Mouse (Mus musculus) forebrain, postnatal 0 days (tissue): ENCODE measurements around the gene Bbs7. TPM values are rescaled to one million over a fixed set of nuclear protein-coding genes. Genes with fewer than 3 reads are reported as not detected.
"Not testable (repeated sequence)": the region's sequence is repeated elsewhere in the genome, so short reads cannot be mapped to it uniquely, and the experiment has no call there.

Source experiments
- ATAC-seq: fragments of 200-750 bp; cut with Nextera tagmentation; 2 replicates; pipeline ENCODE4 v1.8.0; 2017; ENCODE audit warnings: mild to moderate bottlenecking, moderate library complexity
- DNase-seq: peaks from one replicate; pipeline ENCODE4 v3.0.0-alpha.2; 2015
- H3K27ac ChIP-seq: fragments of 300-500 bp; sonication (generic); 2 replicates; pipeline ENCODE4 v1.5.1; 2014; ENCODE audit warnings: low read depth, mild to moderate bottlenecking, antibody characterized with exemption, low read length, moderate library complexity, mixed read lengths
- H3K27me3 ChIP-seq: fragments of 300-500 bp; sonication (generic); 2 replicates; pipeline ENCODE4 v1.6.1; 2014; ENCODE audit warnings: mild to moderate bottlenecking, low read length, mixed read lengths; ENCODE audit not compliant: insufficient read depth
- H3K36me3 ChIP-seq: fragments of 300-500 bp; sonication (generic); 2 replicates; pipeline ENCODE4 v1.6.1; 2014; ENCODE audit warnings: mild to moderate bottlenecking, moderate library complexity; ENCODE audit not compliant: insufficient read depth
- H3K4me1 ChIP-seq: fragments of 300-500 bp; sonication (generic); 2 replicates; pipeline ENCODE4 v1.6.1; 2014; ENCODE audit warnings: antibody characterized with exemption; ENCODE audit not compliant: insufficient read depth
- H3K4me2 ChIP-seq: fragments of 300-500 bp; sonication (generic); 2 replicates; pipeline ENCODE4 v1.6.1; 2014; ENCODE audit warnings: low read depth, mild to moderate bottlenecking, moderate library complexity
- H3K4me3 ChIP-seq: fragments of 300-500 bp; sonication (generic); 2 replicates; pipeline ENCODE4 v1.5.1; 2014; ENCODE audit warnings: low read depth, low read length, mixed read lengths
- H3K9ac ChIP-seq: fragments of 300-500 bp; sonication (generic); 2 replicates; pipeline ENCODE4 v1.6.1; 2014; ENCODE audit warnings: mild to moderate bottlenecking
- H3K9me3 ChIP-seq: fragments of 300-500 bp; sonication (generic); 2 replicates; pipeline ENCODE4 v1.6.1; 2016; ENCODE audit warnings: low read length
- CTCF ChIP-seq: sonication (generic); IDR thresholded peaks from 2 replicates; pipeline ENCODE4 v1.5.1; 2016; ENCODE audit warnings: antibody characterized with exemption, control low read depth, low read depth
- WGBS: fragments of 180-500 bp; shearing (Covaris S2); extraction: QIAGEN DNeasy Blood & Tissue Kit; methylation state at CpG from one replicate; pipeline ENCODE4 v1.1.7; 2014; 5-methylcytosine and 5-hydroxymethylcytosine counted together
- polyA plus RNA-seq: library from polyadenylated mRNA; unstranded; fragments of >200 nt; fragmentation: Nextera tagmentation; extraction: Ambion mirVana; gene quantifications from 2 replicates; pipeline ENCODE4 v1.2.1, GENCODE M21; 2015
- total RNA-seq: library from RNA; depleted of rRNA; stranded (reverse); fragments of >200 nt; gene quantifications from 2 replicates; pipeline ENCODE4 v1.2.3, GENCODE M21; 2014

The Bbs7 gene
- total and polyA plus RNA-seq, 2 experiments from 2014 or later = 14.9 to 15.5 TPM

DNA sequence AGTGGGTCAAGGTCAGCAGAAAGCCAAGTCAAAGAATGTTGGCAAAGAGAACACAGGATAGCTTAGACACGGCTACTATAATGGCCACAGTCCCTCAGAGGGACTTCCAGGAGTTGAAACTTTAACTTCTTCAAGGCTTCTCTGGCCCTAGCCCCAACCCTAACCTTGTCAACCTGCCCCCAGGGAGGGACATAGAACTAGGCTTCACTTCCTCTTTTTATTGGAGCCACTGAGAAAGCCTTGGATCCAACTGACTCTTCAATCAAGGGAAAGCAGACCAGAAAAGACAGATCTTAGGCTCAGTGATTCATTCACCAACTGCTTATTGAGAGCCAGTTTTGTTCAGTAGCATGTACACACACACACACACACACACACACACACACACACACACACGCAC, 13.5 kb upstream of the Bbs7 start:
- no peak overlapping the region for H3K4me2 ChIP-seq
- WGBS = 74% methylated on average over 2 of the region's 2 CpGs
- no peak for DNase-seq
- H3K4me1 ChIP-seq = no peaks in the 10 kb centered on the region
- H3K36me3 ChIP-seq = no peaks in the 10 kb centered on the region
- no peak overlapping the region for H3K27ac ChIP-seq
- no peak overlapping the region for H3K4me3 ChIP-seq
- no peak overlapping the region for H3K9ac ChIP-seq
- ATAC-seq = no peak
- TF ChIP-seq CTCF = no peak
- H3K27me3 ChIP-seq = no peaks in the 10 kb centered on the region
- H3K9me3 ChIP-seq = no peaks in the 10 kb centered on the region

DNA sequence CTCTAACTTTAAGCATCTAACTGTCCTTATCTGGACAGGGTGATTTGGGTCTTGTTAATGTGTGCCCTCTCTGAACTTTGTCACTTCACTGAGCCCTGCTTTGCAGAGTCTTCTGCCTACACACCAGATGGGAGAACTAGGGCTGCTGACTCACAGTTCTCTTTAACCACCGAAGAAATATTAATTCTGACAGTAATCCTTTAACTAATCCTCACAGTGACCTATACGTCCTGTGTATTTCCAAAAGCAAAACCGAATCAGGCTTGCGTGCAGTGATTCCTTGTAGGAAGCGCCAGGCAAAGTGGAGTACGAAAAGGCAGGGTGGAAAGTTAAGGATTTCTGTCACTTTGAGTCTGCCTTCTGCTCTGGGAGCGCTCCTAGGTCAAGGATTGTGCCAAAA, 4.9 kb upstream of the Bbs7 start:
- Histone ChIP-seq H3K36me3 (no peaks in the 10 kb centered on the region), H3K4me1 (no peaks in the 10 kb centered on the region), H3K9me3 (no peaks in the 10 kb centered on the region), H3K4me2 (no peak overlapping the region), H3K27me3 (no peaks in the 10 kb centered on the region), H3K4me3 (no peak overlapping the region), H3K27ac (no peak overlapping the region), H3K9ac (no peak overlapping the region)
- 85% methylated on average over 7 of the region's 7 CpGs for WGBS
- no peak for DNase-seq
- TF ChIP-seq CTCF = no peak
- ATAC-seq = no peak

DNA sequence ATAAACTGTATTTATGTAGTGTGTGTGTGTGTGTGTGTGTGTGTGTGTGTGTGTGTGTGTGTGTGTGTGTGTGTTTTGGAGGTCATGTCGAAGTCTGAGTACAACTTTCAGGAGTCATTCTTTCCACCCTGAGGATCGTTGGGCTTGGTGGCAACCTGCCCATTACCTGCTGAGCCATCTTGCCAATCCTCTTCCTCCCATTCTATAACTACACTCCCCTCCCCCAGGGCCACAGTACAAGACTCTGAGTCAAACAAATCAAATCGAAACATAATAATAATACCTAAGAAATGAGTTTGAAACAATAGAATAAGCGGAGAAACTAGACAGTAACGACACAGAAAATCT, 605 bp upstream of the Bbs7 start:
- H3K4me3 ChIP-seq = no peak overlapping the region
- H3K4me2 ChIP-seq = peak overlapping the region; percentile 55
- no peaks in the 10 kb centered on the region for H3K9me3 ChIP-seq
- WGBS = 59% methylated on average over 5 of the region's 5 CpGs
- ATAC-seq (no peak), DNase-seq (no peak)
- H3K9ac ChIP-seq = no peak overlapping the region
- TF ChIP-seq CTCF = no peak
- H3K4me1 ChIP-seq = peaks cover 4% of the 10 kb centered on the region; the same call in 1 of the 2 replicates
- no peaks in the 10 kb centered on the region for H3K27me3 ChIP-seq
- H3K36me3 ChIP-seq = 0 out of 2 replicates have a peak, but pooled peaks cover 5% of the 10 kb centered on the region
- no peak overlapping the region for H3K27ac ChIP-seq

DNA sequence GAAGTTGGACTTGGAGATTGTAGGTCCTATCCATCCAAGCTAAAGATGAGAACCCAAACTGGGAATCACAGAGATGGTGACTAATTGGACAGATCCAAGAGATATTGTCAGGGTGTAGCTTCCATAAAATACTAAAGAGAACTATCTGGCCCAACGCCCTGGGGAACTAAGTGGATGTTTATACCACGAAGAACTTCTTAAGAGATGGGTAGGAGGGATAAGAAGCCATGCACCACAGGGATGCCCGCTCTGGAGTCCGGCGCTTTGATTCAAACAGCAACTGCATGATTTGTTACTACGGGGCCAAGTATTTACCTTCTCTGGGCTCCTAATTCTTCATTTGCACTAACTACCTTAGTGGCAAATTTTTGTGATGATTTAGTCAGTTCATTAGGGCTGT, 590 bp downstream of the Bbs7 start:
- 2% methylated on average over 6 of the region's 6 CpGs for WGBS
- no peak for DNase-seq

DNA sequence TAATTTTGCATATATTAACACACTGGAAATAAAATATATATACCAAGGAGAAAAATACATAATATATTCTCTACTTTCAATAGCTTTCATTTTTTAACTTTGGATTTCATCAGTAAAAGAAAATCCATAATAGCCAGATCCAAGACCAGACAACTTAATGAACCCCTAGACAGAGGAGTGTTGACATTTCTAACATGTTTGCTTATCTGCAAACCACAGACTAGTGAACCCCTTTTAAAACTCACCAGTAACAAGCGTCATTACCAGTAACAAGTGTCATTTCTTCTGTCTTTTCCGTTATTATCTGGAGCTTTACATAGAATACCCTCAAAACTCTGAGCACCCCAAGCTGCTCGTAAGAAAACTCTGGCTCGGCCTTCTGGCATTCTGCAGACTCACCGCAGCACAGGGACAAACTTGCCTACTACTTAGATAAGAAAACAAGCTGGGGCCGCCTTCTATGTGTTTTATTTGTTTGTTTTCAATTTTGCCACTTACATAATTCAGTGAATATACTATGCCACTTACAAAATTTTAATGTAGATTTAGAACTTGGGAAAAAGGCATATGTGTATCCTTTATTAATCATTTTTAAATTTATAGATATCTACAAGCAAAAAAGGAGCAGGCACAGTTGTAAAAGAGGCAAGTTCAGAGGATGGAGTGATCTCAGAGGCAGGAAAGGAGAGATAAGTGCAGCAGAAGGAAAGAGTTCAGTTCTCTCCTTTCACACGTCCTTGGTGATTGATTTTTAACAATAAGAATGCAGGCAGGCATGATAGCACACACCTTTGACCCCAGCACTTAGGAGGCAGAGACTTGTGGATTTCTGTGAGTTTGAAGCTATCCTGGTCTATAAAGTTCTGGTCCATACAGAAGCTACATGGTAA, 7.1 kb downstream of the Bbs7 start:
- DNase-seq (no peak), ATAC-seq (no peak)
- no peak overlapping the region for H3K4me3 ChIP-seq
- H3K9me3 ChIP-seq = no peaks in the 10 kb centered on the region
- no peak overlapping the region for H3K9ac ChIP-seq
- 83% methylated on average over 7 of the region's 7 CpGs for WGBS
- no peak for TF ChIP-seq CTCF
- no peaks in the 10 kb centered on the region for H3K4me1 ChIP-seq
- no peak overlapping the region for H3K4me2 ChIP-seq
- H3K27ac ChIP-seq = no peak overlapping the region
- H3K27me3 ChIP-seq = no peaks in the 10 kb centered on the region
- H3K36me3 ChIP-seq = peaks cover 31% of the 10 kb centered on the region

More for the DNA sequence above, 590 bp downstream of the Bbs7 start:
- Histone ChIP-seq H3K4me3 (peak overlapping the region; percentile 68), H3K4me2 (peak overlapping the region; percentile 55), H3K9ac (peak overlapping the region; percentile 65), H3K27me3 (no peaks in the 10 kb centered on the region), H3K27ac (peak overlapping the region; percentile 60), H3K4me1 (peaks cover 4% of the 10 kb centered on the region; the same call in 1 of the 2 replicates), H3K9me3 (no peaks in the 10 kb centered on the region), H3K36me3 (peaks cover 10% of the 10 kb centered on the region; the same call in 1 of the 2 replicates)
- ATAC-seq = peak; percentile 18
- no peak for TF ChIP-seq CTCF

DNA sequence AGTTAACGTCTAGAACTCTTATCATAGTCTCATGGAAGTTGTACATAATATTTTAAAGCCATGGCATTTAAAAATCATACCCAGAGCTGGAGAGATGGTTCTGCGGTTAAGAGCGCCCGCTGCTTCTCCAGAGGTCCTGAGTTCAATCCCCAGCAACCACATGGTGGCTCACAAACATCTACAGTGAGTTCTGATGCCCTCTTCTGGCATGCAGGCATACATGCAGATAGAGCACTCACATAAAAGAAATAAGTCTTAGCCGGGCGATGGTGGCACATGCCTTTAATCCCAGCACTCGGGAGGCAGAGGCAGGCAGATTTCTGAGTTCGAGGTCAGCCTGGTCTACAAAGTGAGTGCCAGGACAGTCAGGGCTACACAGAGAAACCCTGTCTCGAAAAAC, 13.5 kb downstream of the Bbs7 start:
- not testable (repeated sequence) for H3K4me2 ChIP-seq, H3K4me3 ChIP-seq, H3K27me3 ChIP-seq, DNase-seq, H3K27ac ChIP-seq, ATAC-seq, H3K9ac ChIP-seq, H3K4me1 ChIP-seq, H3K9me3 ChIP-seq
- WGBS = 88% methylated on average over 9 of the region's 9 CpGs
- H3K36me3 ChIP-seq = peaks cover 26% of the 10 kb centered on the region

DNA sequence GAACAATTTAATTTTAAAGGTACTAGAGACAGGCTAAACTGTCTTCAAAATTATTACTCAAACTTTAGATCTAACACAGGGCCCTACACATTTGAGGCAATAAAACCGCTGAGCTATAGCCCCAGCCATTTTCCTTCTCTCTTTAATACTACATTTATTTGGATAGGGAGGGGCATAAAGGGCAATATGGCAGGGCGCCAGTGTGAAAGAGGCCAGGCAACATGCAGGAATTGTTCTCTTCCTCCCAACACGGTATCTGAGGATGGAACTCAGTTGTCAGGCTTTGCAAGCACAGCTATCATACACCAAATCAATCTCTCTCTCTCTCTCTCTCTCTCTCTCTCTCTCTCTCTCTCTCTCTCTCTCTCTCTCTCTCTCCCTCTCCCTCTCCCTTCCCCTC, 14.5 kb downstream of the Bbs7 start:
- Histone ChIP-seq H3K27me3 (no peaks in the 10 kb centered on the region), H3K27ac (no peak overlapping the region), H3K4me3 (no peak overlapping the region), H3K9ac (no peak overlapping the region), H3K4me2 (no peak overlapping the region), H3K4me1 (no peaks in the 10 kb centered on the region), H3K9me3 (no peaks in the 10 kb centered on the region), H3K36me3 (peaks cover 28% of the 10 kb centered on the region)
- 72% methylated on average over 3 of the region's 3 CpGs for WGBS
- ATAC-seq (no peak), DNase-seq (no peak)
- TF ChIP-seq CTCF = no peak
